Comparison of ENCODE assay signal across 22 mouse cellular contexts in the genomic region with DNA sequence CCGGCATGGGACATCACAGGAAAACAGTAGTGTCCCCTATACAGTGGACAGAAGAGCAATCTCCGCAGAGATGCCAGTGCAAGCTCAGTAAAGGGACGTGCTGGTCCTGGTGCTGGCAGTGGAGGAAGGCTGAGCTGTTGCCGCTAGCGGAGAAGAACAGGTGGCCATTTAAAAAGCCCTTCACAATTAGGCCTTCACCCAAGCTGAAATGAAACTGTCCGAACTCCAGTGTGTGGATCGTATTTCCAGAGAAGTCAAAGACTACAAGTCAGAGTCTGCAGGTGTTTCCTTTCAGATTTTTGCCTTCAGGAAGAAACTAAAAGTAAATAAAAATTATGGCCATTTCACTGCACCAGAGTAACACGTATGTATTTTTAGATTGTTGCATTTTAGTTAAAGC.
A peak's percentile ranks its signal among the peaks of the same experiment; 100 is the strongest.
DNase-seq lines count a peak whose midpoint lies in the region; ATAC-seq lines count a peak whose summit lies in the region.
"Had no signal": no experiment of that assay in that cellular context is flagged by ENCODE, and none has a peak within 500 bp of the region (broad histone marks: within the 10 kb centered on the region; RNA-seq: fewer than 3 reads in every experiment).

No protein-coding gene starts in this region.

- ATAC-seq in megakaryocyte, adult 5-6 weeks (ENCODE audit: poor library complexity, severe bottlenecking), result no peak
- ATAC-seq: CD4-positive, CD25-positive, alpha-beta regulatory T cell, adult 4 months; forebrain, embryonic 14.5 days; midbrain, embryonic 15.5 days had no signal

- H3K4me3 ChIP-seq in megakaryocyte, embryonic 14.5 days (replicated peaks), result peak overlapping the region; percentile 33
- H3K4me3 ChIP-seq: embryonic facial prominence, embryonic 15.5 days; heart, embryonic 10.5 days; hindbrain, embryonic 15.5 days; left cerebral cortex, adult 2 months; limb, embryonic 15.5 days; midbrain, embryonic 15.5 days; neural tube, embryonic 13.5 days had no signal

- H3K27me3 ChIP-seq in megakaryocyte, embryonic 14.5 days (replicated peaks), result no peaks in the 10 kb centered on the region
- H3K27me3 ChIP-seq: embryonic facial prominence, embryonic 15.5 days; hindbrain, embryonic 15.5 days; limb, embryonic 15.5 days; midbrain, embryonic 15.5 days; neural tube, embryonic 13.5 days had no signal

- H3K36me3 ChIP-seq in megakaryocyte, embryonic 14.5 days (replicated peaks; ENCODE audit: low read length), result no peaks in the 10 kb centered on the region
- H3K36me3 ChIP-seq: embryonic facial prominence, embryonic 15.5 days; hindbrain, embryonic 15.5 days; limb, embryonic 15.5 days; midbrain, embryonic 15.5 days; neural tube, embryonic 13.5 days had no signal

- H3K9me3 ChIP-seq in megakaryocyte, embryonic 14.5 days, result peaks cover 25% of the 10 kb centered on the region
- H3K9me3 ChIP-seq: embryonic facial prominence, embryonic 15.5 days; hindbrain, embryonic 15.5 days; limb, embryonic 15.5 days; midbrain, embryonic 15.5 days; neural tube, embryonic 13.5 days had no signal

- DNase-seq in cerebellum, postnatal 10 days, result peak; percentile 48 to 64
- no peak for DNase-seq in cerebellum, adult 11-12 months
- peak; percentile 7 for DNase-seq in gastrocnemius, postnatal 25 days
- no peak for DNase-seq in gastrocnemius, postnatal 14 days
- DNase-seq in skeletal muscle tissue, adult 2 months (ENCODE audit: low read depth, low spot score), result peak; percentile 4
- no peak for DNase-seq in left cerebral cortex, adult 9 months (ENCODE audit: low spot score in 2 of 2)
- DNase-seq: adrenal gland, postnatal 14 days; heart, postnatal 4 days; kidney, adult 2 months; lung, embryonic 14.5 days; thymus, postnatal 14 days had no signal

- intact Hi-C loops in gastrocnemius, postnatal 14 days (cut with DNase I; ENCODE audit: low total_unique reads), result no loop called here

- no peaks in the 10 kb centered on the region for H3K4me1 ChIP-seq in megakaryocyte, embryonic 14.5 days
- H3K4me1 ChIP-seq: embryonic facial prominence, embryonic 15.5 days; heart, embryonic 10.5 days; hindbrain, embryonic 15.5 days; midbrain, embryonic 15.5 days; neural tube, embryonic 13.5 days had no signal

Comparison
In these comparisons a context has a peak if more than half of its experiments do, and no peak if none do; other contexts are left out.
1. DNase-seq: peak in cerebellum, postnatal 10 days (2 of 2), gastrocnemius, postnatal 25 days (single experiment) and skeletal muscle tissue, adult 2 months (single experiment); none in cerebellum, adult 11-12 months (single experiment), gastrocnemius, postnatal 14 days (single experiment) and left cerebral cortex, adult 9 months (0 of 2).